Mouse (Mus musculus): ENCODE measurements at regions not wholly inside any gene's neighbourhood (a gene's known extent, or its start where the extent isn't known, plus 50 kb on each side); places are given as distances from the start of the nearest gene placed in this dataset.

GRCm38 (mm10) chr17:49252271-49252670 lies 175.9 kb upstream of the Mocs1 start:
- no peaks in the 10 kb centered on the region for H3K4me1 ChIP-seq (replicated peaks)
- no peak for ATAC-seq (replicated peaks; ENCODE audit: insufficient number of reproducible peaks, insufficient read depth, low FRiP score, low read depth)
- WGBS = 76% methylated on average over 3 of the region's 3 CpGs

GRCm38 (mm10) chr17:49258496-49258895 lies 169.7 kb upstream of the Mocs1 start:
- no peak for ATAC-seq (replicated peaks; ENCODE audit: insufficient number of reproducible peaks, insufficient read depth, low FRiP score, low read depth)
- Histone ChIP-seq H3K4me1 (replicated peaks) (no peaks in the 10 kb centered on the region), H3K9ac (no peak overlapping the region), H3K4me2 (no peak overlapping the region), H3K27ac (no peak overlapping the region), H3K27me3 (peaks cover 4% of the 10 kb centered on the region; the same call in 1 of the 2 replicates), H3K36me3 (no peaks in the 10 kb centered on the region), H3K4me3 (no peak overlapping the region), H3K9me3 (replicated peaks) (no peaks in the 10 kb centered on the region)

More at GRCm38 (mm10) chr17:49252271-49252670, 175.9 kb upstream of the Mocs1 start:
- Histone ChIP-seq H3K27me3 (peaks cover 21% of the 10 kb centered on the region), H3K4me3 (no peak overlapping the region), H3K4me2 (no peak overlapping the region), H3K9me3 (replicated peaks) (no peaks in the 10 kb centered on the region), H3K36me3 (no peaks in the 10 kb centered on the region), H3K9ac (no peak overlapping the region), H3K27ac (no peak overlapping the region)

GRCm38 (mm10) chr17:49262394-49262793 lies 165.8 kb upstream of the Mocs1 start:
- 71% methylated on average over 4 of the region's 4 CpGs for WGBS
- Histone ChIP-seq H3K9ac (no peak overlapping the region), H3K36me3 (no peaks in the 10 kb centered on the region), H3K4me3 (no peak overlapping the region), H3K4me2 (no peak overlapping the region), H3K27me3 (no peaks in the 10 kb centered on the region), H3K9me3 (replicated peaks) (no peaks in the 10 kb centered on the region), H3K4me1 (replicated peaks) (no peaks in the 10 kb centered on the region), H3K27ac (no peak overlapping the region)
- ATAC-seq (replicated peaks; ENCODE audit: insufficient number of reproducible peaks, insufficient read depth, low FRiP score, low read depth) = no peak

- no peaks in the 10 kb centered on the region for H3K4me1 ChIP-seq (replicated peaks)
- no peaks in the 10 kb centered on the region for H3K36me3 ChIP-seq
- WGBS = 80% methylated on average over 4 of the region's 4 CpGs
- no peak overlapping the region for H3K4me3 ChIP-seq
- ATAC-seq (replicated peaks; ENCODE audit: insufficient number of reproducible peaks, insufficient read depth, low FRiP score, low read depth) = no peak
- no peak overlapping the region for H3K4me2 ChIP-seq
- no peaks in the 10 kb centered on the region for H3K9me3 ChIP-seq (replicated peaks)
- no peaks in the 10 kb centered on the region for H3K27me3 ChIP-seq
- no peak overlapping the region for H3K9ac ChIP-seq
- no peak overlapping the region for H3K27ac ChIP-seq
Measured at GRCm38 (mm10) chr17:49266343-49266742, 161.8 kb upstream of the Mocs1 start.

- Histone ChIP-seq H3K4me3 (no peak overlapping the region), H3K36me3 (no peaks in the 10 kb centered on the region), H3K9ac (no peak overlapping the region), H3K4me2 (no peak overlapping the region), H3K4me1 (replicated peaks) (no peaks in the 10 kb centered on the region), H3K27me3 (0 out of 2 replicates have a peak, but pooled peaks cover 3% of the 10 kb centered on the region), H3K27ac (no peak overlapping the region), H3K9me3 (replicated peaks) (no peaks in the 10 kb centered on the region)
- 55% methylated on average over 7 of the region's 7 CpGs for WGBS
- no peak for ATAC-seq (replicated peaks; ENCODE audit: insufficient number of reproducible peaks, insufficient read depth, low FRiP score, low read depth)
Measured at GRCm38 (mm10) chr17:49269943-49270342, 158.2 kb upstream of the Mocs1 start.

- no peak for ATAC-seq (replicated peaks; ENCODE audit: insufficient number of reproducible peaks, insufficient read depth, low FRiP score, low read depth)
- WGBS = 58% methylated on average over 11 of the region's 11 CpGs
Measured at GRCm38 (mm10) chr17:49272661-49273448, 155.3 kb upstream of the Mocs1 start.

GRCm38 (mm10) chr17:49274936-49275335 lies 153.2 kb upstream of the Mocs1 start:
- Histone ChIP-seq H3K9me3 (replicated peaks) (no peaks in the 10 kb centered on the region), H3K4me2 (no peak overlapping the region), H3K27me3 (0 out of 2 replicates have a peak, but pooled peaks cover 3% of the 10 kb centered on the region), H3K4me1 (replicated peaks) (no peaks in the 10 kb centered on the region), H3K27ac (no peak overlapping the region), H3K36me3 (no peaks in the 10 kb centered on the region), H3K4me3 (no peak overlapping the region), H3K9ac (no peak overlapping the region)
- WGBS = 75% methylated on average over 3 of the region's 3 CpGs
- ATAC-seq (replicated peaks; ENCODE audit: insufficient number of reproducible peaks, insufficient read depth, low FRiP score, low read depth) = no peak

More at GRCm38 (mm10) chr17:49272661-49273448, 155.3 kb upstream of the Mocs1 start:
- Histone ChIP-seq H3K27ac (no peak overlapping the region), H3K4me1 (replicated peaks) (no peaks in the 10 kb centered on the region), H3K27me3 (0 out of 2 replicates have a peak, but pooled peaks cover 3% of the 10 kb centered on the region), H3K4me3 (no peak overlapping the region), H3K4me2 (no peak overlapping the region), H3K9ac (no peak overlapping the region), H3K9me3 (replicated peaks) (no peaks in the 10 kb centered on the region), H3K36me3 (no peaks in the 10 kb centered on the region)

GRCm38 (mm10) chr17:49275421-49275820 lies 152.7 kb upstream of the Mocs1 start:
- WGBS = 76% methylated on average over 2 of the region's 2 CpGs
- H3K27ac ChIP-seq = no peak overlapping the region

GRCm38 (mm10) chr17:49275916-49276315 lies 152.2 kb upstream of the Mocs1 start:
- Histone ChIP-seq H3K36me3 (no peaks in the 10 kb centered on the region), H3K27ac (no peak overlapping the region), H3K9me3 (replicated peaks) (no peaks in the 10 kb centered on the region), H3K4me2 (no peak overlapping the region), H3K4me1 (replicated peaks) (no peaks in the 10 kb centered on the region), H3K9ac (no peak overlapping the region), H3K27me3 (0 out of 2 replicates have a peak, but pooled peaks cover 3% of the 10 kb centered on the region), H3K4me3 (no peak overlapping the region)
- no peak for ATAC-seq (replicated peaks; ENCODE audit: insufficient number of reproducible peaks, insufficient read depth, low FRiP score, low read depth)
- WGBS = 87% methylated on average over 2 of the region's 2 CpGs

More at GRCm38 (mm10) chr17:49275421-49275820, 152.7 kb upstream of the Mocs1 start:
- Histone ChIP-seq H3K9ac (no peak overlapping the region), H3K4me1 (replicated peaks) (no peaks in the 10 kb centered on the region), H3K9me3 (replicated peaks) (no peaks in the 10 kb centered on the region), H3K27me3 (0 out of 2 replicates have a peak, but pooled peaks cover 3% of the 10 kb centered on the region), H3K4me3 (no peak overlapping the region), H3K4me2 (no peak overlapping the region), H3K36me3 (no peaks in the 10 kb centered on the region)
- no peak for ATAC-seq (replicated peaks; ENCODE audit: insufficient number of reproducible peaks, insufficient read depth, low FRiP score, low read depth)

GRCm38 (mm10) chr17:49278541-49278940 lies 149.6 kb upstream of the Mocs1 start:
- no peak overlapping the region for H3K4me3 ChIP-seq
- H3K4me1 ChIP-seq (replicated peaks) = no peaks in the 10 kb centered on the region
- H3K9ac ChIP-seq = no peak overlapping the region
- H3K36me3 ChIP-seq = no peaks in the 10 kb centered on the region
- 71% methylated on average over 8 of the region's 8 CpGs for WGBS
- 0 out of 2 replicates have a peak, but pooled peaks cover 3% of the 10 kb centered on the region for H3K27me3 ChIP-seq
- ATAC-seq (replicated peaks; ENCODE audit: insufficient number of reproducible peaks, insufficient read depth, low FRiP score, low read depth) = no peak
- H3K9me3 ChIP-seq (replicated peaks) = no peaks in the 10 kb centered on the region
- H3K27ac ChIP-seq = no peak overlapping the region
- H3K4me2 ChIP-seq = no peak overlapping the region

GRCm38 (mm10) chr17:49278973-49279727 lies 149.0 kb upstream of the Mocs1 start:
- no peak for ATAC-seq (replicated peaks; ENCODE audit: insufficient number of reproducible peaks, insufficient read depth, low FRiP score, low read depth)
- Histone ChIP-seq H3K4me2 (no peak overlapping the region), H3K27me3 (0 out of 2 replicates have a peak, but pooled peaks cover 3% of the 10 kb centered on the region), H3K36me3 (no peaks in the 10 kb centered on the region), H3K9me3 (replicated peaks) (no peaks in the 10 kb centered on the region), H3K4me1 (replicated peaks) (no peaks in the 10 kb centered on the region), H3K4me3 (no peak overlapping the region), H3K27ac (no peak overlapping the region), H3K9ac (no peak overlapping the region)
- 72% methylated on average over 10 of the region's 10 CpGs for WGBS

Measured in heart, embryonic 15.5 days (tissue).